Mouse (Mus musculus) monocyte, adult 5-6 weeks (primary cell): ENCODE data around the gene Igsf9. TPM values are rescaled to one million over a fixed set of nuclear protein-coding genes. Genes with fewer than 3 reads are reported as not detected.

Experiments used
- ATAC-seq: fragments of 153-309, 156-312 bp; replicated peaks from 2 replicates; pipeline ENCODE4 v1.8.0; 2017; ENCODE audit warnings: mild to moderate bottlenecking; ENCODE audit not compliant: low TSS enrichment, insufficient number of reproducible peaks, severe bottlenecking, poor library complexity, low FRiP score
- total RNA-seq: library from RNA; stranded (forward); fragments of 200-1000, 200-491, 200-594 nt; gene quantifications from 3 replicates; pipeline ENCODE4 v1.2.3, GENCODE M21; 2017

The Igsf9 gene
- total RNA-seq, 1 experiment from 2014 or later = 1.1 TPM

GRCm38 (mm10) chr1:172530544-172531220 lies 49.1 kb downstream of the Igsf9 start:
- ATAC-seq = no peak

GRCm38 (mm10) chr1:172532551-172532950 lies 51.0 kb downstream of the Igsf9 start:
- ATAC-seq = no peak

GRCm38 (mm10) chr1:172535116-172535515 lies 53.5 kb downstream of the Igsf9 start:
- ATAC-seq = no peak

GRCm38 (mm10) chr1:172539827-172540226 lies 58.2 kb downstream of the Igsf9 start:
- ATAC-seq = no peak

- no peak for ATAC-seq
Measured at GRCm38 (mm10) chr1:172540283-172540820, 58.8 kb downstream of the Igsf9 start.

GRCm38 (mm10) chr1:172546062-172546461 lies 64.5 kb downstream of the Igsf9 start:
- ATAC-seq = no peak

Other genes starting within 250 kb of the Igsf9 start
- gene Atp1a4, start 223.4 kb upstream of the Igsf9 start, total RNA-seq = 0.43 TPM in 1 of 3 replicates, not detected in the others
- 13.0 to 18.8 TPM (median 16.7 TPM) in 3 replicates for gene Igsf8, start 220.1 kb upstream of the Igsf9 start, total RNA-seq
- gene Atp1a2, start 183.7 kb upstream of the Igsf9 start, total RNA-seq = not detected in 3 replicates
- 0.29 TPM in 1 of 3 replicates, not detected in the others for gene Kcnj9, start 152.5 kb upstream of the Igsf9 start, total RNA-seq
- gene Kcnj10, start 140.6 kb upstream of the Igsf9 start, total RNA-seq = not detected in 3 replicates
- gene Pigm, start 105.2 kb upstream of the Igsf9 start, total RNA-seq = 17.5 to 26.9 TPM (median 23.7 TPM) in 3 replicates
- gene Slamf9, start 6.4 kb upstream of the Igsf9 start, total RNA-seq = 17.0 to 25.6 TPM (median 21.4 TPM) in 3 replicates
- 185 to 298 TPM (median 202 TPM) in 3 replicates for gene Tagln2, start 18.3 kb downstream of the Igsf9 start, total RNA-seq
- gene Cfap45, start 39.0 kb downstream of the Igsf9 start, total RNA-seq = 7.5 TPM in 1 of 3 replicates, not detected in the others
- gene Vsig8, start 74.2 kb downstream of the Igsf9 start, total RNA-seq = not detected in 3 replicates
- gene Slamf8, start 108.8 kb downstream of the Igsf9 start, total RNA-seq = 7.9 to 15.4 TPM (median 10.1 TPM) in 3 replicates
- gene Fcrl6, start 120.8 kb downstream of the Igsf9 start, total RNA-seq = 0.96 to 5.5 TPM in 2 of 3 replicates, not detected in the other
- gene Dusp23, start 151.2 kb downstream of the Igsf9 start, total RNA-seq = 0.57 to 2.2 TPM in 2 of 3 replicates, not detected in the other
- not detected in 3 replicates for gene Crp, start 216.3 kb downstream of the Igsf9 start, total RNA-seq